Mouse (Mus musculus) erythroblast, embryonic 14.5 days (primary cell): Measurements from ENCODE around the gene Cbx3.

Source experiments
- GATA1 ChIP-seq: IDR thresholded peaks from 2 replicates; pipeline ENCODE4 v1.6.1; 2012; ENCODE audit warnings: low read length, inconsistent platforms, mixed read lengths
- TAL1 ChIP-seq: IDR thresholded peaks from 3 replicates; pipeline ENCODE4 v1.6.1; 2012; ENCODE audit warnings: low read length, inconsistent platforms, mixed read lengths

DNA sequence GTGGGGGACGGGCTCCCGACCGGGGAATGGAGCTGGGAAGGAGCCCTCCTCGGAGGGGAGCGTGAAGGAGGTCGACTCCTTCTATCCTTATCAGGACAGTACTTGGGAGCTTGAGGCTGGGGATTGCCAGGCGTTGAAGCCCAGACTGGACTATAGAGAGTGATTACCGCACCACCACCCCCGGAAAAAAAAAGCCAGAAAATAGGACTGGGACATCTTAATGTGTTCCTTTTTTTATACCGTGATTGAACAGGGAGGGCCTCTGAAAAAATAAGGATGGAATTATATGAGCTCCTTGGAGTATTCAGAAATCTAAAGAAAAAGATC lies 982 bp downstream of the Cbx3 start:
- TF ChIP-seq GATA1: no peak
- TF ChIP-seq TAL1: no peak
